Mouse (Mus musculus): ENCODE measurements around the gene Olfr350.

GRCm38 (mm10) chr2:36892836-36893235 lies 46.7 kb downstream of the Olfr350 start, which contains the start of gene Olfr353:
- no peak for TF ChIP-seq CTCF (IDR thresholded peaks at IDR 0.05; ENCODE audit: low read depth)
- no peak for TF ChIP-seq EP300 (IDR thresholded peaks at IDR 0.05; ENCODE audit: low read depth)

Measured in heart, postnatal 0 days (tissue).